Mouse (Mus musculus): Measurements from ENCODE around the gene Ift20. TPM values are rescaled to one million over a fixed set of nuclear protein-coding genes. Genes with fewer than 3 reads are reported as not detected.
A peak's percentile ranks its signal among the peaks of the same experiment; 100 is the strongest.

Gene Ift20
- polyA plus RNA-seq, 1 experiment = 41.7 TPM

DNA sequence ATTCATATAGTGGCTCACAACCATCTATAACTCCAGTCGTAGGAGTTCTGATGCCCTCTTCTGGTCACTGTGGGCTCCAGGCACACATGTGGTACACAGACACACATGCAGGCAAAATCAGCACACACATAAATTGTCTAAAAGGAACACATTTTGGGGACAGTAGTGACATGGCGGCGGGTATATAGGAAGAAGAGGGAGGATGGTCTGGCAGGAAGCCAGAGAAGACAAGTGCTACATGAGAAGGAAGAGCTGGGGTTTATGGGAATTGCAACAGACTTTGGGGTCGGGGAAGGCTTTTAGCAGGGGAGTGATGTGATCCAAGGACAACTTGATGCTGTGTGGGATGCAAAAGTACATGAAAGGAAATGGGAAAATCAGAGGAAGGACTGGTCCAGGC, 1.6 kb upstream of the Ift20 start:
- Histone ChIP-seq H3K4me3 (ENCODE audit: extremely low read depth, insufficient read depth, insufficient read length) (no peak overlapping the region), H3K27me3 (ENCODE audit: control insufficient read depth, insufficient read depth, low read length) (no peaks in the 10 kb centered on the region), H3K27ac (ENCODE audit: insufficient read depth, low read length) (no peak overlapping the region), H3K36me3 (ENCODE audit: control insufficient read depth, insufficient read depth, low read length) (peaks cover 4% of the 10 kb centered on the region), H3K4me1 (ENCODE audit: control insufficient read depth, insufficient read depth, insufficient read length) (no peaks in the 10 kb centered on the region; the same call in 1 of the 2 replicates)
- WGBS = 85% methylated on average over 4 of the region's 4 CpGs
- no peak for DNase-seq (ENCODE audit: low read depth in 1 of 2, low spot score in 2 of 2)
- no peak for TF ChIP-seq POLR2A (IDR thresholded peaks at IDR 0.05; ENCODE audit: low read depth, low read length)
- TF ChIP-seq CTCF (IDR thresholded peaks at IDR 0.05; ENCODE audit: extremely low read depth, insufficient read depth, insufficient read length, insufficient replicate concordance) = no peak

DNA sequence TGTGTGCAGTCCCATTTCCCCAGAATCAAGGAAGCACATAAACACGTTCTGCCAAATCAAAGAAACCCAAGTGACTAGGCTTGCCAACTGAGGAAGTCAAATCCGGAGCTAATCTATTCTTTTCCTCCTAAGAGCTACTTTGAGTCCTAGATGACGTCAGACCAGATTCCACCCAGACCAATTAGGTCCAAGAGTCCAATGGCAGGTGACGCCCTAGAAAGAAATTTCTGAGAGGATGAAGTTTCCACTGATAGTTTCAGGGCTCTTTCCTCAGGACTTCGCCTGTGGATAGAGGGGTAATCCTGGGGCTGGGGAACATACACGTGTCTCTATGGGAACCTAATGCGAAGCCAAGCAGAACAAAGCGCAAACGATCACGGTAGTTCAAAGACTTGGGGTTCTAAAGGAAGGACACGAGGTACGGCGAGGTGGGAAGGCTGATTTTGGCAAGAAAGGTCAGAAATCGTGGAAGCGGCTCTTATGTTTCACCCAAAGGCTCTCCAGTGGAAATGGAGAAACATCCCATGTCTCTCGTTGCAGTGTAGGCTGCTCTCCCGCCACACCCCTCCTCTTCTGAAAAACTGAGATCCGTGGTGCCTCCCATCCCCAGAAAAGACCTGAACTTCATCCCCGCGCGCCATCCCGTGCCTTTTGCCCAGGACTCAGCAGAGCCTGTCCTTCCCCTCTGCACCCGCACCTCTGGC, 633 bp upstream of the Ift20 start:
- peaks cover 8% of the 10 kb centered on the region for H3K36me3 ChIP-seq (ENCODE audit: control insufficient read depth, insufficient read depth, low read length)
- TF ChIP-seq POLR2A (IDR thresholded peaks at IDR 0.05; ENCODE audit: low read depth, low read length) = no peak
- no peak for TF ChIP-seq CTCF (IDR thresholded peaks at IDR 0.05; ENCODE audit: extremely low read depth, insufficient read depth, insufficient read length, insufficient replicate concordance)
- H3K27ac ChIP-seq (ENCODE audit: insufficient read depth, low read length) = peak overlapping the region; percentile 84
- WGBS = 2% methylated on average over 23 of the region's 23 CpGs
- H3K4me3 ChIP-seq (ENCODE audit: extremely low read depth, insufficient read depth, insufficient read length) = peak overlapping the region; percentile 81
- no peak for DNase-seq (ENCODE audit: low read depth in 1 of 2, low spot score in 2 of 2)
- no peaks in the 10 kb centered on the region for H3K27me3 ChIP-seq (ENCODE audit: control insufficient read depth, insufficient read depth, low read length)
- no peaks in the 10 kb centered on the region; the same call in 1 of the 2 replicates for H3K4me1 ChIP-seq (ENCODE audit: control insufficient read depth, insufficient read depth, insufficient read length)

DNA sequence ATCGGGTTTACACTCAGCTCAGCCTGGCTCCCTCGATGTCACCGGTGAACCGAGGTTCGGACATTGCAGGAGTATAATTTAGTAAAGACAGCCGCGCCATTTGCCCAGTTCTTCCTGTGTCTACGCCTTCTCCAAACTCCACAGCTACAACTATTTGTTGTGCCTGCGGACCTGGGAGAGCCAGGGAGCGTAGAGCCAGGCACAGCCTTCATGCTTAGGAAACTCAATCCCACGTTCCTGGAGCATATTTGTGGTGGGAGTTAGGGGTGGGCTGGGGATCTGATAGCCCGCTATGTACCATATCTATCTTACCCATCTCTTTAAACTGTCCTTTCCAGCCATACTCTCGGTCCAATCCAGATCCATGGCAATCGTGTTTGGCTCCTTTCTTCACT, 526 bp downstream of the Ift20 start:
- DNase-seq (ENCODE audit: low read depth in 1 of 2, low spot score in 2 of 2) = no peak
- TF ChIP-seq CTCF (IDR thresholded peaks at IDR 0.05; ENCODE audit: extremely low read depth, insufficient read depth, insufficient read length, insufficient replicate concordance) (no peak), POLR2A (IDR thresholded peaks at IDR 0.05; ENCODE audit: low read depth, low read length) (no peak)
- WGBS = 1% methylated on average over 14 of the region's 14 CpGs
- peak overlapping the region; percentile 62 for H3K27ac ChIP-seq (ENCODE audit: insufficient read depth, low read length)
- peak overlapping the region; percentile 87 for H3K4me3 ChIP-seq (ENCODE audit: extremely low read depth, insufficient read depth, insufficient read length)
- peaks cover 15% of the 10 kb centered on the region for H3K36me3 ChIP-seq (ENCODE audit: control insufficient read depth, insufficient read depth, low read length)
- H3K27me3 ChIP-seq (ENCODE audit: control insufficient read depth, insufficient read depth, low read length) = no peaks in the 10 kb centered on the region
- no peaks in the 10 kb centered on the region; the same call in 1 of the 2 replicates for H3K4me1 ChIP-seq (ENCODE audit: control insufficient read depth, insufficient read depth, insufficient read length)

DNA sequence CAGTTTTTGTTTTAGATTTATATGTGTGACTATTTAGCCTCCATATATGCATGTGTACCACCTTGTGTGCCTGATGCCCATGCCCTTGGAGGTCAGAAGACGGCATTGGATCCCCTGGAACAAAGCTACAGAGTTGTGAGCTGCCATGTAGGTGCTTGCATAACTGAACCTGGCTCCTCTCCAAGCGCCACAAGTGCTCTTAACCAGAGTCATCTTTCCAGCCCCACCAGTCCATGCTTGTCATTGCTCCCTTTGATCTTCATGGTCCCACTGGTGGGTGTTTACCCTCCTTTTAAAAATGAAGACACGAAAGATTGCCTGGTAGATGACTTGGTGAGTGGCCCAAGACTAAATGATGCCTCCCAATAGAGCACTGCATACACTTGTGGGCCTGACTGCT, 4.2 kb downstream of the Ift20 start:
- Histone ChIP-seq H3K4me1 (ENCODE audit: control insufficient read depth, insufficient read depth, insufficient read length) (no peaks in the 10 kb centered on the region), H3K36me3 (ENCODE audit: control insufficient read depth, insufficient read depth, low read length) (peaks cover 18% of the 10 kb centered on the region), H3K4me3 (ENCODE audit: extremely low read depth, insufficient read depth, insufficient read length) (no peak overlapping the region), H3K27ac (ENCODE audit: insufficient read depth, low read length) (no peak overlapping the region), H3K27me3 (ENCODE audit: control insufficient read depth, insufficient read depth, low read length) (no peaks in the 10 kb centered on the region)
- TF ChIP-seq CTCF (IDR thresholded peaks at IDR 0.05; ENCODE audit: extremely low read depth, insufficient read depth, insufficient read length, insufficient replicate concordance) (no peak), POLR2A (IDR thresholded peaks at IDR 0.05; ENCODE audit: low read depth, low read length) (no peak)
- WGBS = 92% methylated on average over 3 of the region's 3 CpGs
- DNase-seq (ENCODE audit: low read depth in 1 of 2, low spot score in 2 of 2) = no peak

DNA sequence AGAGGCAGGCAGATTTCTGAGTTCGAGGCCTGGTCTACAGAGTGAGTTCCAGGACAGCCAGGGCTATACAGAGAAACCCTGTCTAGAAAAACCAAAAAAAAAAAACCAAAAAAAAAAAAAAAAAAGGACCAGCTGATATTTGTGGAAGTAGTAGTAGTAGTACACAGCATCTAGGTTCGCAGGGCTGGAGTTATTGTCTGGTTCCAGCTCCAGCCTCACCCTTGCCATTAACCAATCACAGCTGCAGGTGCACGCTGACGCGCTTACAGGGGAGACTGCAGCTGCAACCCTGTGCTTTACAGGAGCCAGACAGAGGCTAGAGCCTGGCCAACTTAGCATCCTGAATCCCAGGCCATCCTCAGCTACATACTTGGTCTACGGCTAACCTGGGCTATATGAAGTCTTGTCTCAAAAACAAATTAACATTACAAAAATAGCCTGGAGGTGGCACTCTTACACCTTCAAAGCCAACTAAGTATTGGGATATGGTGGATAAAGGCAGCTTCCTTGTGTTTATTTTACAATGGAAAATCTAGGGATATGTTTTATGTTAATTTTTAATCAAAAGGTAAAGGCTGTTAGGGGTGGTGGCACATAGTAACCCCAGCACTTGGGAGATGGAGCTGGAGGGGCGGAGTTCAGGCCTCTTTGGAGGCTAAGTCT, 8.4 kb downstream of the Ift20 start:
- 93% methylated on average over 7 of the region's 7 CpGs for WGBS
- no peak for DNase-seq (ENCODE audit: low read depth in 1 of 2, low spot score in 2 of 2)
- TF ChIP-seq CTCF (IDR thresholded peaks at IDR 0.05; ENCODE audit: extremely low read depth, insufficient read depth, insufficient read length, insufficient replicate concordance) (no peak), POLR2A (IDR thresholded peaks at IDR 0.05; ENCODE audit: low read depth, low read length) (no peak)
- Histone ChIP-seq H3K27me3 (ENCODE audit: control insufficient read depth, insufficient read depth, low read length) (no peaks in the 10 kb centered on the region), H3K27ac (ENCODE audit: insufficient read depth, low read length) (no peak overlapping the region), H3K4me1 (ENCODE audit: control insufficient read depth, insufficient read depth, insufficient read length) (no peaks in the 10 kb centered on the region; the same call in 1 of the 2 replicates), H3K4me3 (ENCODE audit: extremely low read depth, insufficient read depth, insufficient read length) (no peak overlapping the region), H3K36me3 (ENCODE audit: control insufficient read depth, insufficient read depth, low read length) (peaks cover 15% of the 10 kb centered on the region)

DNA sequence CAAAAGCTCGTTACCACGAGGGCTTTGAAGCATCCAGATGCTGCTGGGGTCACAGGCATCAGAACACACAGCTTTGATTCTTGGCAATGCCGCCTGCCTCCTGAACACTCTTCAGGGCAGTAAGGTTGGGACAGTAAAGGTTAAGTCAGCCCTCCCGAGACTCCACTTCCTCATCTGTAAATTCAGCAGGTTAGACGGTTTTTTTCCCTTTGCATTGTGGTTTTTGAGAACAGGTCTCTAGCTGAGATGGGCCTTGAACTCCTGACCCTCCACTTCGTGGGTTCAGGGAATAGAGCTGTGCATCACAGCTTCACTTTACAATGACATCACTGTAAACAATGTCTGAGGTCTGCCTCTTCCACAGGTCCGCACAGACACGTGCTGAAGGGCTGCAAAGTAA, 9.0 kb downstream of the Ift20 start:
- WGBS = 56% methylated on average over 8 of the region's 8 CpGs
- no peak for DNase-seq (ENCODE audit: low read depth in 1 of 2, low spot score in 2 of 2)

More for the DNA sequence above, 9.0 kb downstream of the Ift20 start:
- no peaks in the 10 kb centered on the region; the same call in 1 of the 2 replicates for H3K4me1 ChIP-seq (ENCODE audit: control insufficient read depth, insufficient read depth, insufficient read length)
- peaks cover 13% of the 10 kb centered on the region for H3K36me3 ChIP-seq (ENCODE audit: control insufficient read depth, insufficient read depth, low read length)
- no peaks in the 10 kb centered on the region for H3K27me3 ChIP-seq (ENCODE audit: control insufficient read depth, insufficient read depth, low read length)
- no peak overlapping the region for H3K4me3 ChIP-seq (ENCODE audit: extremely low read depth, insufficient read depth, insufficient read length)
- TF ChIP-seq POLR2A (IDR thresholded peaks at IDR 0.05; ENCODE audit: low read depth, low read length) (no peak), CTCF (IDR thresholded peaks at IDR 0.05; ENCODE audit: extremely low read depth, insufficient read depth, insufficient read length, insufficient replicate concordance) (no peak)
- H3K27ac ChIP-seq (ENCODE audit: insufficient read depth, low read length) = no peak overlapping the region
